Mouse (Mus musculus) megakaryocyte, embryonic 14.5 days (primary cell): ENCODE results near the gene Lss.

Experiments
- FLI1 ChIP-seq: IDR thresholded peaks from 2 replicates; pipeline ENCODE4 v1.6.1; 2012; ENCODE audit warnings: low read length, inconsistent platforms, mixed read lengths
- GATA1 ChIP-seq: IDR thresholded peaks from 3 replicates; pipeline ENCODE4 v1.6.1; 2012; ENCODE audit warnings: mixed read lengths, low read length, inconsistent platforms, borderline replicate concordance

- TF ChIP-seq GATA1 (no peak), FLI1 (no peak)
These were observed 43.1 kb upstream of the Lss start for GRCm38 (mm10) chr10:76488265-76488664.
